Mouse (Mus musculus) forebrain, embryonic 16.5 days (tissue): ENCODE results near the gene Gm9611. TPM values are rescaled to one million over a fixed set of nuclear protein-coding genes. Genes with fewer than 3 reads are reported as not detected.
"Not testable (repeated sequence)": the region's sequence is repeated elsewhere in the genome, so short reads cannot be mapped to it uniquely, and the experiment has no call there.

Source experiments
- ATAC-seq: fragments of 200-750 bp; cut with Nextera tagmentation; 2 replicates; pipeline ENCODE4 v1.8.0; 2017; ENCODE audit warnings: mild to moderate bottlenecking, moderate library complexity
- H3K27ac ChIP-seq: fragments of 300-500 bp; sonication (generic); 2 replicates; pipeline ENCODE4 v1.5.1; 2014; ENCODE audit warnings: low read length, control low read depth
- H3K27me3 ChIP-seq: fragments of 300-500 bp; sonication (generic); replicated peaks from 2 replicates; pipeline ENCODE4 v1.6.1; 2014; ENCODE audit warnings: low read length; ENCODE audit not compliant: control insufficient read depth, insufficient read depth
- H3K36me3 ChIP-seq: fragments of 300-500 bp; sonication (generic); 2 replicates; pipeline ENCODE4 v1.6.1; 2014; ENCODE audit not compliant: control insufficient read depth, insufficient read depth
- H3K4me1 ChIP-seq: fragments of 300-500 bp; sonication (generic); replicated peaks from 2 replicates; pipeline ENCODE4 v1.6.1; 2014; ENCODE audit warnings: low read length; ENCODE audit not compliant: control insufficient read depth, insufficient read depth
- H3K4me2 ChIP-seq: fragments of 300-500 bp; sonication (generic); 2 replicates; pipeline ENCODE4 v1.6.1; 2014; ENCODE audit warnings: mild to moderate bottlenecking, low read length, control low read depth
- H3K4me3 ChIP-seq: fragments of 300-500 bp; sonication (generic); replicated peaks from 2 replicates; pipeline ENCODE4 v1.5.1; 2014; ENCODE audit warnings: mild to moderate bottlenecking, low read length, control low read depth
- H3K9ac ChIP-seq: fragments of 300-500 bp; sonication (generic); replicated peaks from 2 replicates; pipeline ENCODE4 v1.6.1; 2014; ENCODE audit warnings: low read depth, low read length, control low read depth
- H3K9me3 ChIP-seq: fragments of 300-500 bp; sonication (generic); 2 replicates; pipeline ENCODE4 v1.6.1; 2016; ENCODE audit warnings: low read length; ENCODE audit not compliant: control insufficient read depth
- WGBS: fragments of 180-500 bp; shearing (Covaris S2); extraction: QIAGEN DNeasy Blood & Tissue Kit; methylation state at CpG from one replicate; pipeline ENCODE4 v1.1.7; 2014; 5-methylcytosine and 5-hydroxymethylcytosine counted together
- microRNA-seq: library from miRNA; unstranded; fragments of <30 nt; microRNA quantifications from one replicate; pipeline ENCODE4, GENCODE M21; 2017
- polyA plus RNA-seq: library from polyadenylated mRNA; unstranded; fragments of >200 nt; fragmentation: Nextera tagmentation; extraction: Ambion mirVana; gene quantifications from 2 replicates; pipeline ENCODE4 v1.2.1, GENCODE M21; 2015

Gm9611 gene
- not detected in 2 replicates for polyA plus RNA-seq

GRCm38 (mm10) chr14:42297258-42297657 is at the start of gene Gm9611:
TSS of gene Gm9611 (minus strand) at chr14:42297358.
- not testable (repeated sequence) for H3K27ac ChIP-seq, H3K9ac ChIP-seq, ATAC-seq, H3K27me3 ChIP-seq, H3K4me3 ChIP-seq, H3K4me2 ChIP-seq, H3K4me1 ChIP-seq, H3K9me3 ChIP-seq, H3K36me3 ChIP-seq
- WGBS = 83% methylated on average over 1 of the region's 3 CpGs

- no CpG with 5 or more reads among the region's 1 CpGs for WGBS
- H3K4me1 ChIP-seq = not testable (repeated sequence)
Measured at GRCm38 (mm10) chr14:42309910-42310309, 12.8 kb upstream of the Gm9611 start, which contains the start of gene Gm7995. TSS of gene Gm7995 (plus strand) at chr14:42310210.

GRCm38 (mm10) chr14:42259948-42260347 is 37.2 kb downstream of the Gm9611 start, which contains the start of gene Gm17026:
TSS of gene Gm17026 (minus strand) at chr14:42260048.
- H3K27ac ChIP-seq, H3K4me2 ChIP-seq, H3K9ac ChIP-seq, H3K36me3 ChIP-seq, H3K27me3 ChIP-seq, ATAC-seq, H3K4me3 ChIP-seq, H3K4me1 ChIP-seq, H3K9me3 ChIP-seq: not testable (repeated sequence)
- no CpG with 5 or more reads among the region's 3 CpGs for WGBS

More at GRCm38 (mm10) chr14:42309910-42310309, 12.8 kb upstream of the Gm9611 start, which contains the start of gene Gm7995:
- H3K27me3 ChIP-seq, H3K27ac ChIP-seq, ATAC-seq, H3K4me3 ChIP-seq, H3K4me2 ChIP-seq, H3K9ac ChIP-seq, H3K36me3 ChIP-seq, H3K9me3 ChIP-seq: not testable (repeated sequence)

Small RNA genes lying within 50 kb of the gene (microRNA-seq; reads per million reads assigned to microRNA genes)
- gene Gm25208 (not detected), gene Gm25892 (not detected)

Other genes with a start within 250 kb of the Gm9611 start
- gene Gm7951, start 180.0 kb downstream of the Gm9611 start, polyA plus RNA-seq = not detected in 2 replicates
- not detected in 2 replicates for gene Gm17027, start 134.7 kb downstream of the Gm9611 start, polyA plus RNA-seq
- not detected in 2 replicates for gene Gm3573, start 106.6 kb downstream of the Gm9611 start, polyA plus RNA-seq
- not detected in 2 replicates for gene Gm17026, start 37.3 kb downstream of the Gm9611 start, polyA plus RNA-seq
- not detected in 2 replicates for gene Gm7995, start 12.9 kb upstream of the Gm9611 start, polyA plus RNA-seq
- not detected in 2 replicates for gene Gm8005, start 142.3 kb upstream of the Gm9611 start, polyA plus RNA-seq
- not detected in 2 replicates for gene Gm8011, start 166.5 kb upstream of the Gm9611 start, polyA plus RNA-seq
- not detected in 2 replicates for gene Gm8020, start 205.0 kb upstream of the Gm9611 start, polyA plus RNA-seq
- not detected in 2 replicates for gene Gm8024, start 226.9 kb upstream of the Gm9611 start, polyA plus RNA-seq